Mouse (Mus musculus) megakaryocyte, embryonic 14.5 days (primary cell): ENCODE data around the gene Glp2r.

Experiments used
- FLI1 ChIP-seq: IDR thresholded peaks from 2 replicates; pipeline ENCODE4 v1.6.1; 2012; ENCODE audit warnings: low read length, inconsistent platforms, mixed read lengths
- GATA1 ChIP-seq: IDR thresholded peaks from 3 replicates; pipeline ENCODE4 v1.6.1; 2012; ENCODE audit warnings: mixed read lengths, low read length, inconsistent platforms, borderline replicate concordance

- TF ChIP-seq GATA1 (no peak), FLI1 (no peak)
Measured at GRCm38 (mm10) chr11:67800130-67800723, 29.3 kb upstream of the Glp2r start.
